Mouse (Mus musculus): Measurements from ENCODE around the gene Spata2.

DNA sequence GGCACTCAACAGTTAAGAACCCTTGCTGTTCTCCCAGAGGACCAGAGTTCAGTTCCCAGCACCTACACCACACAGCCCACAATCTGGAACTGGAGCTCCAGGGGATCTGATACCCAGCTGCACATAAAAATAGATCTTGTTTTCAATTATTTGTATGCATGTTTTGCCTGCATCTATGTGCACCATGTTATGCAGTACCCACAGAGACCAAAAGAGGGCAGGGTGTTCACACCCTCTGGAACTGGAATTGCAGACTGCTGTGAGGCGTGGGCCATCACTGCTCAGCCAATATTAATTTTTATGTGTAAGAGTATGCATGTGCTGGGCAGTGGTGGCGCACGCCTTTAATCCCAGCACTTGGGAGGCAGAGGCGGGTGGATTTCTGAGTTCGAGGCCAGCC is 4.6 kb upstream of the Spata2 start:
- TF ChIP-seq CTCF (IDR thresholded peaks at IDR 0.05; ENCODE audit: low read depth) (peak; percentile 83), EP300 (IDR thresholded peaks at IDR 0.05; ENCODE audit: low read depth) (no peak)
